Mouse (Mus musculus): ENCODE measurements around the gene Bak1. TPM values are rescaled to one million over a fixed set of nuclear protein-coding genes. Genes with fewer than 3 reads are reported as not detected.
A peak's percentile ranks its signal among the peaks of the same experiment; 100 is the strongest.

Bak1 gene
- polyA plus RNA-seq, 1 experiment from 2014 or later, result 10.1 TPM

GRCm38 (mm10) chr17:26975415-26975814, 53.4 kb downstream of the Bak1 start:
- no peak for DNase-seq (ENCODE audit: low spot score)

GRCm38 (mm10) chr17:26974547-26974946, 54.3 kb downstream of the Bak1 start:
- no peak for DNase-seq (ENCODE audit: low spot score)
- Histone ChIP-seq H3K4me2 (ENCODE audit: low read length) (no peak overlapping the region), H3K36me3 (ENCODE audit: control insufficient read depth, insufficient read depth, low read length) (peaks cover 52% of the 10 kb centered on the region), H3K9ac (ENCODE audit: low read length) (no peak overlapping the region; the same call in 1 of the 2 replicates), H3K4me1 (replicated peaks; ENCODE audit: control insufficient read depth, insufficient read depth, low read length) (peaks cover 20% of the 10 kb centered on the region), H3K4me3 (ENCODE audit: low read depth, low read length) (no peak overlapping the region), H3K27ac (ENCODE audit: low read depth) (no peak overlapping the region), H3K27me3 (replicated peaks; ENCODE audit: control insufficient read depth, insufficient read depth, low read length) (no peaks in the 10 kb centered on the region), H3K9me3 (ENCODE audit: control insufficient read depth, low read length) (no peaks in the 10 kb centered on the region)
- whole genome bisulfite sequencing, result 88% methylated on average over 15 of the region's 15 CpGs
- ATAC-seq (replicated peaks; ENCODE audit: low FRiP score, low TSS enrichment, low read depth), result no peak

More at GRCm38 (mm10) chr17:26975415-26975814, 53.4 kb downstream of the Bak1 start:
- no peaks in the 10 kb centered on the region for H3K27me3 ChIP-seq (replicated peaks; ENCODE audit: control insufficient read depth, insufficient read depth, low read length)
- H3K4me1 ChIP-seq (replicated peaks; ENCODE audit: control insufficient read depth, insufficient read depth, low read length), result peaks cover 20% of the 10 kb centered on the region
- H3K36me3 ChIP-seq (ENCODE audit: control insufficient read depth, insufficient read depth, low read length), result peaks cover 52% of the 10 kb centered on the region
- H3K4me3 ChIP-seq (ENCODE audit: low read depth, low read length), result no peak overlapping the region
- no peak overlapping the region for H3K27ac ChIP-seq (ENCODE audit: low read depth)
- H3K4me2 ChIP-seq (ENCODE audit: low read length), result no peak overlapping the region
- no peaks in the 10 kb centered on the region for H3K9me3 ChIP-seq (ENCODE audit: control insufficient read depth, low read length)
- H3K9ac ChIP-seq (ENCODE audit: low read length), result no peak overlapping the region
- no peak for ATAC-seq (replicated peaks; ENCODE audit: low FRiP score, low TSS enrichment, low read depth)

- Histone ChIP-seq H3K9me3 (ENCODE audit: control insufficient read depth, low read length) (no peaks in the 10 kb centered on the region), H3K36me3 (ENCODE audit: control insufficient read depth, insufficient read depth, low read length) (peaks cover 37% of the 10 kb centered on the region), H3K4me3 (ENCODE audit: low read depth, low read length) (peak within 1 kb of the TSS; percentile 87), H3K27ac (ENCODE audit: low read depth) (peak within 1 kb of the TSS; percentile 86), H3K9ac (ENCODE audit: low read length) (peak within 1 kb of the TSS; percentile 74), H3K27me3 (replicated peaks; ENCODE audit: control insufficient read depth, insufficient read depth, low read length) (no peaks in the 10 kb centered on the region), H3K4me2 (ENCODE audit: low read length) (peak within 1 kb of the TSS; percentile 94), H3K4me1 (replicated peaks; ENCODE audit: control insufficient read depth, insufficient read depth, low read length) (peaks cover 20% of the 10 kb centered on the region)
- DNase-seq (ENCODE audit: low spot score) (peak; percentile 93), ATAC-seq (replicated peaks; ENCODE audit: low FRiP score, low TSS enrichment, low read depth) (peak; percentile 99)
- WGBS, result under 1% methylated on average over 75 of the region's 75 CpGs
Observed at GRCm38 (mm10) chr17:26972703-26973574, 55.9 kb downstream of the Bak1 start, which contains the start of gene Zbtb9. Gene Zbtb9 (plus strand): TSS chr17:26973167.

- peak overlapping the region; percentile 74 for H3K9ac ChIP-seq (ENCODE audit: low read length)
- H3K4me2 ChIP-seq (ENCODE audit: low read length), result peak overlapping the region; percentile 94
- ATAC-seq (replicated peaks; ENCODE audit: low FRiP score, low TSS enrichment, low read depth), result no peak
- 0% methylated on average over 3 of the region's 3 CpGs for WGBS
- peak overlapping the region; percentile 87 for H3K4me3 ChIP-seq (ENCODE audit: low read depth, low read length)
- peak overlapping the region; percentile 86; the same call in 1 of the 2 replicates for H3K27ac ChIP-seq (ENCODE audit: low read depth)
- no peak for DNase-seq (ENCODE audit: low spot score)
- no peaks in the 10 kb centered on the region for H3K9me3 ChIP-seq (ENCODE audit: control insufficient read depth, low read length)
- no peaks in the 10 kb centered on the region for H3K27me3 ChIP-seq (replicated peaks; ENCODE audit: control insufficient read depth, insufficient read depth, low read length)
- peaks cover 37% of the 10 kb centered on the region for H3K36me3 ChIP-seq (ENCODE audit: control insufficient read depth, insufficient read depth, low read length)
- H3K4me1 ChIP-seq (replicated peaks; ENCODE audit: control insufficient read depth, insufficient read depth, low read length), result peaks cover 20% of the 10 kb centered on the region
Observed at GRCm38 (mm10) chr17:26972107-26972506, 56.7 kb downstream of the Bak1 start.

- Histone ChIP-seq H3K4me1 (replicated peaks; ENCODE audit: control insufficient read depth, insufficient read depth, low read length) (peaks cover 20% of the 10 kb centered on the region), H3K36me3 (ENCODE audit: control insufficient read depth, insufficient read depth, low read length) (peaks cover 37% of the 10 kb centered on the region), H3K27me3 (replicated peaks; ENCODE audit: control insufficient read depth, insufficient read depth, low read length) (no peaks in the 10 kb centered on the region), H3K27ac (ENCODE audit: low read depth) (peak overlapping the region; percentile 47; the same call in 1 of the 2 replicates), H3K9ac (ENCODE audit: low read length) (peak overlapping the region; percentile 74; the same call in 1 of the 2 replicates), H3K4me3 (ENCODE audit: low read depth, low read length) (peak overlapping the region; percentile 87; the same call in 1 of the 2 replicates), H3K4me2 (ENCODE audit: low read length) (peak overlapping the region; percentile 94), H3K9me3 (ENCODE audit: control insufficient read depth, low read length) (no peaks in the 10 kb centered on the region)
- no peak for ATAC-seq (replicated peaks; ENCODE audit: low FRiP score, low TSS enrichment, low read depth)
- WGBS, result 60% methylated on average over 8 of the region's 8 CpGs
- DNase-seq (ENCODE audit: low spot score), result no peak
Observed at GRCm38 (mm10) chr17:26971247-26971905, 57.4 kb downstream of the Bak1 start.

- no peaks in the 10 kb centered on the region for H3K27me3 ChIP-seq (replicated peaks; ENCODE audit: control insufficient read depth, insufficient read depth, low read length)
- no peak overlapping the region for H3K9ac ChIP-seq (ENCODE audit: low read length)
- WGBS, result 70% methylated on average over 12 of the region's 12 CpGs
- H3K4me2 ChIP-seq (ENCODE audit: low read length), result no peak overlapping the region
- no peaks in the 10 kb centered on the region for H3K9me3 ChIP-seq (ENCODE audit: control insufficient read depth, low read length)
- no peak overlapping the region for H3K27ac ChIP-seq (ENCODE audit: low read depth)
- no peak for ATAC-seq (replicated peaks; ENCODE audit: low FRiP score, low TSS enrichment, low read depth)
- no peak overlapping the region for H3K4me3 ChIP-seq (ENCODE audit: low read depth, low read length)
- H3K4me1 ChIP-seq (replicated peaks; ENCODE audit: control insufficient read depth, insufficient read depth, low read length), result peaks cover 20% of the 10 kb centered on the region
- H3K36me3 ChIP-seq (ENCODE audit: control insufficient read depth, insufficient read depth, low read length), result peaks cover 35% of the 10 kb centered on the region
- no peak for DNase-seq (ENCODE audit: low spot score)
Observed at GRCm38 (mm10) chr17:26970221-26970620, 58.6 kb downstream of the Bak1 start.

Other genes starting within 250 kb of the Bak1 start
- 44.3 and 51.2 TPM in 2 replicates for gene Bnip1, start 247.9 kb downstream of the Bak1 start, polyA plus RNA-seq (2014; fragmentation: Nextera tagmentation; extraction: Ambion mirVana)
- 0.11 TPM in 1 of 2 replicates, not detected in the other for gene Nkx2-5, start 184.0 kb downstream of the Bak1 start, polyA plus RNA-seq (2014; fragmentation: Nextera tagmentation; extraction: Ambion mirVana)
- gene Kifc5b, start 111.9 kb downstream of the Bak1 start, polyA plus RNA-seq (2014; fragmentation: Nextera tagmentation; extraction: Ambion mirVana), result 5.2 and 8.1 TPM in 2 replicates
- gene Phf1, start 96.0 kb downstream of the Bak1 start, polyA plus RNA-seq (2014; fragmentation: Nextera tagmentation; extraction: Ambion mirVana), result 6.0 and 6.4 TPM in 2 replicates
- gene Cuta, start 89.4 kb downstream of the Bak1 start, polyA plus RNA-seq (2014; fragmentation: Nextera tagmentation; extraction: Ambion mirVana), result 195 and 197 TPM in 2 replicates
- gene Syngap1, start 87.8 kb downstream of the Bak1 start, polyA plus RNA-seq (2014; fragmentation: Nextera tagmentation; extraction: Ambion mirVana), result 2.2 and 2.4 TPM in 2 replicates
- 9.8 and 12.8 TPM in 2 replicates for gene Zbtb9, start 55.8 kb downstream of the Bak1 start, polyA plus RNA-seq (2014; fragmentation: Nextera tagmentation; extraction: Ambion mirVana)
- gene Itpr3, start 28.3 kb upstream of the Bak1 start, polyA plus RNA-seq (2014; fragmentation: Nextera tagmentation; extraction: Ambion mirVana), result 14.2 and 16.5 TPM in 2 replicates
- 335 and 353 TPM in 2 replicates for gene Uqcc2, start 104.9 kb upstream of the Bak1 start, polyA plus RNA-seq (2014; fragmentation: Nextera tagmentation; extraction: Ambion mirVana)
- 0.39 TPM in 1 of 2 replicates, not detected in the other for gene Ip6k3, start 138.8 kb upstream of the Bak1 start, polyA plus RNA-seq (2014; fragmentation: Nextera tagmentation; extraction: Ambion mirVana)
- gene Lemd2, start 175.5 kb upstream of the Bak1 start, polyA plus RNA-seq (2014; fragmentation: Nextera tagmentation; extraction: Ambion mirVana), result 13.4 and 15.7 TPM in 2 replicates